Mouse (Mus musculus) heart, embryonic 13.5 days (tissue): ENCODE measurements at regions not wholly inside any gene's neighbourhood (a gene's known extent, or its start where the extent isn't known, plus 50 kb on each side); places are given as distances from the start of the nearest gene placed in this dataset.

Experiments
- ATAC-seq: fragments of 200-750 bp; cut with Nextera tagmentation; 2 replicates; pipeline ENCODE4 v1.8.0; 2017; ENCODE audit warnings: moderate TSS enrichment; ENCODE audit not compliant: insufficient number of reproducible peaks, low FRiP score, low TSS enrichment; ENCODE audit errors: extremely low read depth
- H3K27ac ChIP-seq: fragments of 300-500 bp; sonication (generic); replicated peaks from 2 replicates; pipeline ENCODE4 v1.5.1; 2015; ENCODE audit warnings: moderate library complexity, mild to moderate bottlenecking, inconsistent platforms
- H3K27me3 ChIP-seq: fragments of 300-500 bp; sonication (generic); replicated peaks from 2 replicates; pipeline ENCODE4 v1.6.1; 2015; ENCODE audit warnings: mild to moderate bottlenecking, inconsistent platforms
- H3K36me3 ChIP-seq: fragments of 300-500 bp; sonication (generic); 2 replicates; pipeline ENCODE4 v1.6.1; 2015; ENCODE audit warnings: mild to moderate bottlenecking, inconsistent platforms
- H3K4me1 ChIP-seq: fragments of 300-500 bp; sonication (generic); 2 replicates; pipeline ENCODE4 v1.6.1; 2015; ENCODE audit warnings: inconsistent platforms
- H3K4me2 ChIP-seq: fragments of 300-500 bp; sonication (generic); 2 replicates; pipeline ENCODE4 v1.6.1; 2015; ENCODE audit warnings: inconsistent platforms, mild to moderate bottlenecking, moderate library complexity
- H3K4me3 ChIP-seq: fragments of 300-500 bp; sonication (generic); 2 replicates; pipeline ENCODE4 v1.5.1; 2015; ENCODE audit warnings: moderate library complexity, mild to moderate bottlenecking, inconsistent platforms
- H3K9ac ChIP-seq: fragments of 300-500 bp; sonication (generic); 2 replicates; pipeline ENCODE4 v1.6.1; 2015; ENCODE audit warnings: inconsistent platforms, mild to moderate bottlenecking, moderate library complexity
- H3K9me3 ChIP-seq: fragments of 300-500 bp; sonication (generic); 2 replicates; pipeline ENCODE4 v1.6.1; 2016; ENCODE audit warnings: inconsistent platforms
- WGBS: fragments of 180-500 bp; shearing (Covaris S2); methylation state at CpG from one replicate; pipeline ENCODE4 v1.1.7; 2015; ENCODE audit warnings: mixed read lengths; 5-methylcytosine and 5-hydroxymethylcytosine counted together

DNA sequence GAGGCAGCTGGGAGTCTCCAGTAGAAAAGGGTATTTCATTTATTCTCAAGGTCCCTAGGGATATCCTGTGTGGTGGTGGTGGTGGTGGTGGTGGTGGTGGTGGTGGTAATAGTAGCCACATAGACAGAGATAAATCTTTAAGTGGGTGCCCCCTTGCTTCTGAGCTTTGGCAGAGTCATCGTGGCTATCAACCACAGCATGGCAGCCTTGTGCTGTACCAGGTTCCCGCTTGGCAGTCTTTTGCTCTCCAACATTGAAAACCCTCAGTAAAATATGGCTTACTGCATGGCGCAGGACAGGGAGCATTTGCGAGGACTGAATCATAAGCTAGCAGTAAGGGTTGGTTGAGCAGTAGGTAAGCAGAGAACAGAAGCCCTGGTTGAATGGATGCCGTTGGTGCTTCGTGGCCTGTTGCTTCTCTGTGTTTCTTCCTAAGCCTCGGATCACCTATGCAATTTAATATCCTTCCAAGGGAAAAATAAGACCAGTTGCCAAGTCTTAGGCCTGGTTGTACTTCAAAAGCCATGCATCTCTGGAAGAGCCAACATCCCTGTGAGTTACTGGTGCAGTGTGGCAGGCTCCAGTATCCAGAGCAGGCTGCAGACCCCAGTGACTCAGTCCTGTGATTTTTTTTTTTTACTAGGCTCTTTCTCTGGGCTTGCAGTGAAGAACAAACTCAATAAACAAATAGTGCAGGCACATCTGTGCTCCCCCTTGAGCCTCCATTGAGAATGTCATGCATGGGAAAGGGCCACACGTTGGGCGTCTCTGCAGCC, 76.6 kb upstream of the Maml3 start:
- Histone ChIP-seq H3K27me3 (no peaks in the 10 kb centered on the region), H3K9me3 (no peaks in the 10 kb centered on the region), H3K36me3 (no peaks in the 10 kb centered on the region), H3K9ac (0 out of 2 replicates have a peak overlapping the region, but pooled peaks have one; percentile 37), H3K4me1 (peaks cover 45% of the 10 kb centered on the region), H3K4me2 (peak overlapping the region; percentile 35; the same call in 1 of the 2 replicates), H3K4me3 (no peak overlapping the region), H3K27ac (peak overlapping the region; percentile 96)
- ATAC-seq: no peak
- WGBS: 88% methylated on average over 9 of the region's 9 CpGs

DNA sequence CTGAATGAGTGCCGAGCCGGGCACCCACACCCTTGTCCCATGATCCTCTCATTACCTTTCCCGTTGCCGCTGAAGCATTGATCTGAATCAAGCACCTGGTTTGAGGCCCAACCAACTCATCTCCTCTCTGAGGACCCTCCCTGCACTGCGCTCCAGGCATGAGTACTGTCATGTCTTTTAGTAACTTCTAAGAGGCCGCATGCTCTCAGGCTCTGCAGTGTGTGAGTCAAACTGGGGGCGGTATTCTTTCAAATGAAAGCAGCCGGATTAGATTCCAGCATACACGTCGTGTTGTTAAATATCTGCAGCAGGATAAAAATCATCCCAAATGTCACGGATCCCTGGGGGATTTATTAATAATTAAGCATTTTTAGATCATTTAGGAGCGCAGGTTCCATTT, 79.4 kb upstream of the Maml3 start:
- Histone ChIP-seq H3K27ac (no peak overlapping the region), H3K4me3 (no peak overlapping the region), H3K4me2 (no peak overlapping the region), H3K9ac (no peak overlapping the region), H3K27me3 (no peaks in the 10 kb centered on the region), H3K9me3 (no peaks in the 10 kb centered on the region), H3K4me1 (peaks cover 29% of the 10 kb centered on the region), H3K36me3 (no peaks in the 10 kb centered on the region)
- 75% methylated on average over 12 of the region's 12 CpGs for WGBS
- ATAC-seq: no peak

DNA sequence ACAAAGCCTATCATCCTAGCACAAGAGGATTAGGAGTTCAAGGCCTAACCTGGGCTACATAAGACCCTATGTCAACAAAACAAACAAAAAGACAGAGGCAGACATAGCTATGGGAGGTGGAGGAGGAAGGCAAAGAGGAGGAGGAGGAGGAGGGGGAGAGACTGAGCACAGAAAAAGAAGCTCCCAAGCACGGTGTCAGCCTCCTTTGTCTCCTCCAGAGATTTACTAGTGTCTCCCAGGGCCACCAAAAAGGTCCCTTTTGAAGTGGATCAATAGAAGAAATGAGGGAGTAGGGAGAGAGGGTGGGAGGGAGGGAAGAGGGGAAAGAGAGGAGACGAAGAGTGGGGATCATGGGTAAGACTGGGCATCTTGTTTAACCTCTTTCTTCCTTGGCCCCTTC, 80.5 kb upstream of the Maml3 start:
- H3K27ac ChIP-seq: no peak overlapping the region
- no peak overlapping the region for H3K4me3 ChIP-seq
- no peaks in the 10 kb centered on the region for H3K36me3 ChIP-seq
- no peak overlapping the region for H3K9ac ChIP-seq
- no peaks in the 10 kb centered on the region for H3K27me3 ChIP-seq
- WGBS: 48% methylated on average over 2 of the region's 2 CpGs
- H3K9me3 ChIP-seq: no peaks in the 10 kb centered on the region
- H3K4me1 ChIP-seq: peaks cover 18% of the 10 kb centered on the region
- no peak overlapping the region for H3K4me2 ChIP-seq
- ATAC-seq: no peak

DNA sequence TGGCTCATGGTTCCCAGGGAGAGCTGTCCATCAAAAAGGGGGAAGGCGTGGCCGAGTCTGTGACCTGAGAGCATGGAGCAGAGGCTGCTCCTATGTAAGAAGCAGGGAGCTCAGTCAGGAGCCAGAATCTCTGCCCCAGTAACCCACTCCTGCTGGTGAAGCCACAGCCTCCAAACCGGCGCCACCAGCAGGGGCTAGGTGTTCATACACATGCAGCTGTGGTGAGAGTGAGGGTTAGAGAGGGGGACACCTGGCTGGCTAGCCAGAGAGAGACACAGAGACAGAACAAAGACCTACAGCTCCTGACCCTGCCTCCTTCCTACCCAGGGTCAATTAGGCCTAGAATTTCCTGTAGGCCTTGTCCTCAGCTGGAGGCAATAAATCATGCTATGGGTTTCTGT, 80.7 kb upstream of the Foxo1 start:
- Histone ChIP-seq H3K27me3 (no peaks in the 10 kb centered on the region), H3K4me1 (peaks cover 4% of the 10 kb centered on the region), H3K4me2 (no peak overlapping the region), H3K9me3 (no peaks in the 10 kb centered on the region), H3K9ac (no peak overlapping the region), H3K36me3 (no peaks in the 10 kb centered on the region), H3K27ac (no peak overlapping the region), H3K4me3 (no peak overlapping the region)
- ATAC-seq: no peak
- WGBS: 41% methylated on average over 4 of the region's 4 CpGs

DNA sequence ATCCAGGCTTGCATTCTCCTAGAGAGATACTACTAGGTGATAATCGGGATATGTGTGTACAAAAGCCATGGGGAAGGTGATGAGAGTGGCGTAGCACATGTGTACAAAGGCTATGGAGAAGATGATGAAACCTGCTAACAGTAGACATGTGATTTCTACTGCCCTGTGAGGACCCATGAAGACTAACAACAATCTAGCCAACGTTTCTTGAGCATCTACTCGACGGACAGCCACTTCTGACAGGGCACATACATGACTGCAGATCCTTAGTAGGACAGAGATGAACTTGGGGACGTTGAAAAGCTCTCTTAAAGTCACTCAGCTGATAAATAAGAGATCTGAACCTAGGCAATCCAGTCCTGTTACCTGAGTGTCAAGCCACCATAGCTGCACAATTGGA, 79.8 kb upstream of the Foxo1 start:
- H3K9ac ChIP-seq: no peak overlapping the region
- H3K36me3 ChIP-seq: no peaks in the 10 kb centered on the region
- no peaks in the 10 kb centered on the region for H3K27me3 ChIP-seq
- H3K4me1 ChIP-seq: peaks cover 12% of the 10 kb centered on the region
- no peak overlapping the region for H3K4me3 ChIP-seq
- 79% methylated on average over 6 of the region's 6 CpGs for WGBS
- ATAC-seq: no peak
- H3K27ac ChIP-seq: no peak overlapping the region
- no peaks in the 10 kb centered on the region for H3K9me3 ChIP-seq
- H3K4me2 ChIP-seq: no peak overlapping the region

DNA sequence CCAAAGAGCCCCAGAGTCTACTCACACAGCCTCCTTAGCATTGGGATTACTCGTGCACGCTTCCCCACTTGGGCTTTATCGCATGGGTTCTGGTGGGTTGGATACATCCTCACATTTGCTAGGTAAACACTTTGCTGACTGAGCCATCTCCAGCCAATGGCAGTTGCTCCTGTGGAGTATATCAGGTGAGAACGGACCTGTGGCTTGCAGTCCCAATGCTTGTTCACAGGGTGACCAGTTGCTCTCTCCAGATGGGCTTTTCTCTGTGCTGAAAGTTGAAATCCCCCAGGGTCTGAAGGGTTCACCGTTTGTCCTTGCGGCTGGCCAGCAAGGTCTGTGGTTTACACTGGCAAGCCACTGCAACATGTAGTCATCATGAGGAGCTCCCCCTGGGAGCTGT, 79.1 kb upstream of the Foxo1 start:
- Histone ChIP-seq H3K36me3 (no peaks in the 10 kb centered on the region), H3K4me2 (no peak overlapping the region), H3K27me3 (no peaks in the 10 kb centered on the region), H3K9me3 (no peaks in the 10 kb centered on the region), H3K4me1 (peaks cover 12% of the 10 kb centered on the region), H3K27ac (no peak overlapping the region), H3K9ac (no peak overlapping the region), H3K4me3 (no peak overlapping the region)
- 74% methylated on average over 6 of the region's 6 CpGs for WGBS
- ATAC-seq: no peak

DNA sequence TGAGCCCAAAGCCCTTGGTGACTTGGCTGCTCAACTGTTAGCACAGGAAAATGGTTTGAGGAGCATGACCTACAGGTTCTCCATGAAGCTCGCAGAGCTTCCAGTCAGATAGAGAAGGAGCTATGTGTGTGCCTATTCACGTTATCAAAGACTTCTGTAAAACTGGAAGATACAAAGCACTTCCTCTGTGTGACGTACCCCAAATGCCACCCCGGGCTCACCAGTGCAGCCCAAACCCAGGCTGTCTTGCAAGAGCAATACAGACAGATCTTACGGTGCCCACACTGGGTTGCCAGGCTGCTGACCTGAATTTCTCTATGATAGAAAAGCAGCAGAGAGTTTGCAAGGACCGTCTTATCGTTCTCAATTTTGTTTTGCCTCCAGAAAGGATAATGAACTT, 78.1 kb upstream of the Foxo1 start:
- peaks cover 12% of the 10 kb centered on the region for H3K4me1 ChIP-seq
- H3K36me3 ChIP-seq: no peaks in the 10 kb centered on the region
- WGBS: 73% methylated on average over 7 of the region's 7 CpGs
- H3K4me3 ChIP-seq: no peak overlapping the region
- H3K9ac ChIP-seq: no peak overlapping the region
- no peak for ATAC-seq
- no peak overlapping the region for H3K27ac ChIP-seq
- H3K9me3 ChIP-seq: no peaks in the 10 kb centered on the region
- H3K4me2 ChIP-seq: no peak overlapping the region
- no peaks in the 10 kb centered on the region for H3K27me3 ChIP-seq

DNA sequence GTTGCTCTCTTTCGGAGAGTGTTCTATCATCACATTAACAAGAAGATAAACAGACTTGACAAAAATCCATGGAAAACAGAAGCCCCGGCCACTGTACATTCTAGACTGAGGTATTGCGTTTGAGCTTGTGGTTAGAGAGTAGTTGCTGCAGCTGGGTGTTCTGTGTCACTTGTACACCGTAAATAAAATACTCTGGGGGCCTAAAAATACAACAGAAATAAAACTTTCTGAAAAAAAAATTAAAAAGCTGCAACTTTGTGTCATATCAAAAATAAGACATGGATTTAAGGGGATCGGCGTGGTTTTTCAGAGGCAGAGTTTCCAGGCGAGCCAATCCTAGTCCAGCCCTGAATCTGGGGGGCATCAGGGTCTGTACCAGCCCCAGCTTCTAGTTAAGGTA, 75.1 kb upstream of the Foxo1 start:
- Histone ChIP-seq H3K9me3 (no peaks in the 10 kb centered on the region), H3K4me3 (no peak overlapping the region), H3K27me3 (no peaks in the 10 kb centered on the region), H3K27ac (no peak overlapping the region), H3K36me3 (no peaks in the 10 kb centered on the region), H3K9ac (0 out of 2 replicates have a peak overlapping the region, but pooled peaks have one; percentile 44), H3K4me2 (no peak overlapping the region), H3K4me1 (peaks cover 18% of the 10 kb centered on the region)
- ATAC-seq: no peak
- WGBS: 56% methylated on average over 7 of the region's 7 CpGs

DNA sequence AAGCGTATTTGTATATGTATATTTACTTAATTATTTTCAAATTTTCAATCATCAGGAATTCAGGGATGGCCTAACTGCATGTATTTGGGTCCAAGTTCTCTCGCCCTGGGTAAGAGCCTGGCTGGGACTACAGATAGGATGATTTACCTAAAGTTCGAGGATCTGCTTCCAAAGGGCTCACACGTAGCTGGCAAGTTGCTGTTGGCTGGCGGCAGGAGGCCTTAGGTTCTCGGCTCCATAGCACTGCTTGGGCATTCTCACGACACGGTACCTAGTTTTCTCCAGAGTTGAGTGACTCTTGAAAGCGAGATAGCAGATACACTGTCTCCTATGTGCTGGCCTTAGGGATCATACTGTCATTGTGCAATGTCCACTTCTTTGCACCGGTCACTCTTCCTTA, 73.9 kb upstream of the Foxo1 start:
- peaks cover 23% of the 10 kb centered on the region for H3K4me1 ChIP-seq
- H3K36me3 ChIP-seq: no peaks in the 10 kb centered on the region
- ATAC-seq: no peak
- H3K4me2 ChIP-seq: no peak overlapping the region
- H3K4me3 ChIP-seq: no peak overlapping the region
- no peak overlapping the region for H3K27ac ChIP-seq
- no peak overlapping the region for H3K9ac ChIP-seq
- no peaks in the 10 kb centered on the region for H3K9me3 ChIP-seq
- H3K27me3 ChIP-seq: no peaks in the 10 kb centered on the region
- WGBS: 75% methylated on average over 10 of the region's 10 CpGs

DNA sequence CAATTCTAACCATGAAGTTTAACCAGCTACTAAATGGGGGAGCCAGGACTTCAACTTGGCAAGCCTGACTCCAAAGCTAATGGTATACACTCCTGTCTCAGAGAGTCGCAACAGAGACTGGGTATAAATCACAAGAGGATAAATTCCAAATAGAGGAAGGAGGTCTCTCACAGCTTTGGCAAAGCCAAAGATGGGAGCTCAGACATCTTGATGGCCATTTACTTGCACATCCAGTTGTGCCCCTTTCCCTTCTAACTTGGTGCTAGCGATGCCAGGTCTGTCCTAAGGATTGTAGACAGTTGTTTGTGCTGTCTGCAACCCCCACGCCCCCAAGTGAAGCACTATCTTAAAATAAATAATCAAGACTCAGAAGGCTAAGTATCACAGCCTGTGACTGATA, 72.7 kb upstream of the Foxo1 start:
- WGBS: 54% methylated on average over 3 of the region's 3 CpGs
- Histone ChIP-seq H3K27ac (no peak overlapping the region), H3K4me2 (peak overlapping the region; percentile 79), H3K4me1 (peaks cover 34% of the 10 kb centered on the region), H3K9ac (peak overlapping the region; percentile 84; the same call in 1 of the 2 replicates), H3K27me3 (no peaks in the 10 kb centered on the region), H3K36me3 (no peaks in the 10 kb centered on the region), H3K4me3 (no peak overlapping the region), H3K9me3 (no peaks in the 10 kb centered on the region)
- ATAC-seq: no peak

DNA sequence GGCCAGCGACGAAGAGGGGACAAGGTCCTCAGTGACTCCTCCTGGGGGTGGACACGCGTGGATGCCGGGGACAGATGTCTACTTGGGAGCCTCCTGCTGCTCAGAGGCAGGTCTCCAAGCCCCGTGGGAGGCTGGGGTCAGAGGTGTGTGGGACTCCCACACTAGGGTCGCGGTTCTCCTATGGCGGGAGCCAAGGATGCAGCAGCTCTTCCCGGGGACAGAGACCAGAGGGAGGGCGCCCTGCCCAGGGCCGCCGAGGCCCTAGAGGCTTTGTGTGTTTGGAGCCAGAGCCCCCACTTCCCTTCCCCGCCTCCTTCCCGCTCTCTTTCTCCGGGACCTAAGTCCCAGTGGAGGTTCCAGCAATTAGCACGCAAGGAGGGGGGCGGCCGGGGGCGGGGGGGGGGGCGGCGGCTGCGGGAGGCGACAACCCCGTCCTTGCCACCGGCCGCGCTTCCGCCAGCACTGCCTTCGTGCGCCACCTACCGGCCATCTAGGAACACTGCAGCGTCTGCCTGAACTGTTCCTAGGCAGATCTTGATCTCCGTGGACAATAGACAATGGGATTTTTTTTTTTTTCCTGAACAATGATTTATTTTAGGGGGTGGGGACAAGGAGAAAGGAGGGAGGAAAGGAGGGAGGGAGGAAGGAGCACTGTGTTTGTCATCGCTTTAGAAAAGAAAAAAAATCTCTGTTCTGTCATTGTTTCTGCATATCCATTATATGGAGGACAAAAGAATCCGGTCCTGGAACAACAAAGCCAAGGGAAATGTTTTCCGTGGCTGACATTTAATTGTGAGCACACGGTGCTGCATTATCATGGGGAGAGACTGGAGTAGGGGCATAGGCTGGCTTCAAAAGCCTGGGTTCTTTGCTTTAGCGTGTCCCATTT, 71.8 kb upstream of the Foxo1 start:
- no peaks in the 10 kb centered on the region for H3K9me3 ChIP-seq
- H3K9ac ChIP-seq: peak overlapping the region; percentile 84
- no peaks in the 10 kb centered on the region for H3K36me3 ChIP-seq
- 4% methylated on average over 33 of the region's 39 CpGs for WGBS
- peaks cover 34% of the 10 kb centered on the region for H3K4me1 ChIP-seq
- peak overlapping the region; percentile 6; the same call in 1 of the 2 replicates for H3K27ac ChIP-seq
- peak; percentile 29; the same call in 1 of the 2 replicates for ATAC-seq
- H3K4me3 ChIP-seq: peak overlapping the region; percentile 57
- peak overlapping the region; percentile 79 for H3K4me2 ChIP-seq
- no peaks in the 10 kb centered on the region for H3K27me3 ChIP-seq
